Mouse (Mus musculus) monocyte, adult 5-6 weeks (primary cell): ENCODE data around the gene Rnf39. TPM values are rescaled to one million over a fixed set of nuclear protein-coding genes. Genes with fewer than 3 reads are reported as not detected.
A peak's percentile ranks its signal among the peaks of the same experiment; 100 is the strongest.
"Not testable (repeated sequence)": the region's sequence is repeated elsewhere in the genome, so short reads cannot be mapped to it uniquely, and the experiment has no call there.

ENCODE experiments used
- ATAC-seq: fragments of 153-309, 156-312 bp; replicated peaks from 2 replicates; pipeline ENCODE4 v1.8.0; 2017; ENCODE audit warnings: mild to moderate bottlenecking; ENCODE audit not compliant: low TSS enrichment, insufficient number of reproducible peaks, severe bottlenecking, poor library complexity, low FRiP score
- total RNA-seq: library from RNA; stranded (forward); fragments of 200-1000, 200-491, 200-594 nt; gene quantifications from 3 replicates; pipeline ENCODE4 v1.2.3, GENCODE M21; 2017

Rnf39 gene
- total RNA-seq, 1 experiment from 2014 or later, result not detected

GRCm38 (mm10) chr17:36972791-36973190, 30.1 kb downstream of the Rnf39 start:
- no peak for ATAC-seq

- no peak for ATAC-seq
Observed at GRCm38 (mm10) chr17:36973271-36973787, 30.6 kb downstream of the Rnf39 start.

GRCm38 (mm10) chr17:36981221-36981813, 38.6 kb downstream of the Rnf39 start, which contains the start of gene 2410137M14Rik:
TSS of gene 2410137M14Rik (minus strand) at chr17:36981237.
- peak; percentile 13; the same call in 1 of the 2 replicates for ATAC-seq

GRCm38 (mm10) chr17:36981845-36982244, 39.1 kb downstream of the Rnf39 start:
- ATAC-seq, result no peak

- ATAC-seq, result no peak
Observed at GRCm38 (mm10) chr17:36982253-36983155, 39.8 kb downstream of the Rnf39 start.

GRCm38 (mm10) chr17:36988475-36988874, 45.8 kb downstream of the Rnf39 start:
- ATAC-seq, result no peak

- ATAC-seq, result no peak
Observed at GRCm38 (mm10) chr17:36989437-36989836, 46.7 kb downstream of the Rnf39 start, which contains the start of gene H2-M5. TSS of gene H2-M5 (minus strand) at chr17:36989537.

- not testable (repeated sequence) for ATAC-seq
Observed at GRCm38 (mm10) chr17:36990630-36991029, 47.9 kb downstream of the Rnf39 start.

- ATAC-seq, result no peak
Observed at GRCm38 (mm10) chr17:36992336-36993104, 49.8 kb downstream of the Rnf39 start.

- no peak for ATAC-seq
Observed at GRCm38 (mm10) chr17:36993770-36994325, 51.1 kb downstream of the Rnf39 start.

- no peak for ATAC-seq
Observed at GRCm38 (mm10) chr17:36994528-36994927, 51.8 kb downstream of the Rnf39 start.

GRCm38 (mm10) chr17:36995448-36995847, 52.7 kb downstream of the Rnf39 start:
- ATAC-seq, result no peak

GRCm38 (mm10) chr17:36997033-36997735, 54.5 kb downstream of the Rnf39 start:
- ATAC-seq, result no peak

Other genes with a start within 250 kb of the Rnf39 start
- gene H2-M10.5, start 170.0 kb upstream of the Rnf39 start, total RNA-seq, result not detected in 3 replicates
- gene H2-M10.6, start 130.7 kb upstream of the Rnf39 start, total RNA-seq, result not detected in 3 replicates
- gene Trim26, start 105.8 kb upstream of the Rnf39 start, total RNA-seq, result 45.2 to 61.6 TPM (median 45.5 TPM) in 3 replicates
- not detected in 3 replicates for gene Trim15, start 75.7 kb upstream of the Rnf39 start, total RNA-seq
- gene Trim10, start 73.3 kb upstream of the Rnf39 start, total RNA-seq, result 0.49 to 16.6 TPM (median 11.1 TPM) in 3 replicates
- not detected in 3 replicates for gene Trim40, start 52.8 kb upstream of the Rnf39 start, total RNA-seq
- gene Trim31, start 44.8 kb upstream of the Rnf39 start, total RNA-seq, result not detected in 3 replicates
- gene Ppp1r11, start 8.8 kb downstream of the Rnf39 start, total RNA-seq, result 41.5 to 96.1 TPM (median 79.2 TPM) in 3 replicates
- 28.2 to 45.0 TPM (median 30.5 TPM) in 3 replicates for gene Znrd1, start 15.6 kb downstream of the Rnf39 start, total RNA-seq
- 1.1 to 4.4 TPM (median 3.4 TPM) in 3 replicates for gene Znrd1as, start 15.7 kb downstream of the Rnf39 start, total RNA-seq
- not detected in 3 replicates for gene 2410137M14Rik, start 38.3 kb downstream of the Rnf39 start, total RNA-seq
- gene H2-M5, start 46.6 kb downstream of the Rnf39 start, total RNA-seq, result not detected in 3 replicates
- 0.64 to 3.4 TPM in 2 of 3 replicates, not detected in the other for gene Zfp57, start 58.2 kb downstream of the Rnf39 start, total RNA-seq
- not detected in 3 replicates for gene Mog, start 80.5 kb downstream of the Rnf39 start, total RNA-seq
- 20.1 to 24.2 TPM (median 24.1 TPM) in 3 replicates for gene Gabbr1, start 103.0 kb downstream of the Rnf39 start, total RNA-seq
- not detected in 3 replicates for gene Olfr90, start 145.6 kb downstream of the Rnf39 start, total RNA-seq
- not detected in 3 replicates for gene Olfr91, start 155.4 kb downstream of the Rnf39 start, total RNA-seq
- gene Olfr92, start 177.2 kb downstream of the Rnf39 start, total RNA-seq, result 0.48 TPM in 1 of 3 replicates, not detected in the others
- gene Olfr93, start 218.6 kb downstream of the Rnf39 start, total RNA-seq, result not detected in 3 replicates